Mouse (Mus musculus) hematopoietic stem cell, adult 5-6 weeks (primary cell): ENCODE results near the gene Wwox. TPM values are rescaled to one million over a fixed set of nuclear protein-coding genes. Genes with fewer than 3 reads are reported as not detected.

Experiments
- ATAC-seq, 2 experiments: fragments of 125-278 bp in 1 of 2; replicated peaks in 1 of 2; 2 replicates each; pipeline ENCODE4 v1.8.0; 2016 to 2017; ENCODE audit warnings: inconsistent platforms in 2 of 2, mild to moderate bottlenecking in 2 of 2, moderate number of reproducible peaks in 2 of 2, low read depth in 1 of 2, moderate TSS enrichment in 1 of 2; ENCODE audit not compliant: low FRiP score in 2 of 2, poor library complexity in 2 of 2, severe bottlenecking in 2 of 2, insufficient read depth in 1 of 2, low TSS enrichment in 1 of 2
- total RNA-seq: library from RNA; stranded (forward); fragments of 172-1452, 232-1000 nt; gene quantifications from 2 replicates; pipeline ENCODE4 v1.2.3, GENCODE M21; 2017

The Wwox gene
- total RNA-seq, 1 experiment from 2014 or later = 15.0 TPM

DNA sequence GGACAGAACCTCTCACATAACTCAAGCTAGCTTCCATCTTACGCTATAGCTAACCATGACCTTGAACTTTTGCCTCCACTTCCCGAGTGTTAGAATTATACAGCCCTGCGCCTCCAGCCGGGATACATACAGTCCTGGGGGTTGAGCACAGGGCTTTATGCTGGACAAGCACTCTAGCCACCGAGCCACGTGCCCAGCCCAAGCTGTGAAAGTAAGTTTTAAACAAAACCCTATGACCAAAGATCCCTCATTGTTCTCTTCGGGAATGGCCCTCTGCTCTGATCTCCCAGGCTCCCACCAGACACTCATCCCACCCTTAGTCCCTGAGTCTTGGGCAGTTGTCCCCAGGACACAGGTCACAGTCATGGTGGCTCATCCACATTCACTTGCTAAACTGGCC lies 625.9 kb downstream of the Wwox start:
- ATAC-seq = no peak

DNA sequence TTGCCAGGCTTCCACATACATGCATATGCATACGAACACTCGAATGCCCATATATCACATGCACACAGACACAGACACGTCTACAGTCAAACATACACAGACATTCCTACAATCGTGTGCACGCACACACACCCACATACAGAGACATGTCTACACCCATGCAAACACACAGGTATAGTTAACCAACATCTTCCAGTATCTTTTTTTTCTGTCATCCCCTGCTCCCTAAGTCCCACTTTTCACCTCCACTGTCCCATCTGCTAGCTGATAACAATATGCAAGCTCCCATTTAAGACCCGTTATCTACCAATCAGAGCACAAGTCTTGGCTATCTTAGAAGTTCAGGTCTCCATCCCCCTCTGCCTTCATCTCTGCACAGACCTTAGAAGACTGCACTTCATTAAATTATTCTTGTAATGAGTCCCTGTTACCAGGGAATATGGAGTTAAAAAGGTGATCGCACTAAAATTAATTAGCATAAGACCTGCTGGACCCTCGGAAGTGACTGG lies 627.1 kb downstream of the Wwox start:
- no peak for ATAC-seq

DNA sequence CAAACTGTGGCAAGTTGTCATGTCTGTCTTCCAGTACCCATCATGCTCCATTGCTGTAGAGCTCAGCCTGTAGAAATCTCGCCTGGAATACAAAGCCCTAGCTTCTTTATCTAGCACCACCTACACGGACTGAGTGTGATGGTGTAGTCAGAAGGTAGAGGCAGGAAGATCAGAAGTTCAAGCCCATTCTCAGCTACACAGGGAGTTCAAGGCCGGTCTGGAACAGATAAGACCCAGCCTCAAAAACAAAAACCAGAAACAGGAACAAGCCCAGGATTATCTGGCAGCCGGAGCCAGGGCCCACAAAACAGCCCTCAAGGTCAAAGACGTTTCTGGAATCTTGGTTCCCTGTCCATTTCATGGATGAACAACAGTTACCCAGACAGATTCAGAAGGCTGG lies 629.3 kb downstream of the Wwox start:
- no peak for ATAC-seq

DNA sequence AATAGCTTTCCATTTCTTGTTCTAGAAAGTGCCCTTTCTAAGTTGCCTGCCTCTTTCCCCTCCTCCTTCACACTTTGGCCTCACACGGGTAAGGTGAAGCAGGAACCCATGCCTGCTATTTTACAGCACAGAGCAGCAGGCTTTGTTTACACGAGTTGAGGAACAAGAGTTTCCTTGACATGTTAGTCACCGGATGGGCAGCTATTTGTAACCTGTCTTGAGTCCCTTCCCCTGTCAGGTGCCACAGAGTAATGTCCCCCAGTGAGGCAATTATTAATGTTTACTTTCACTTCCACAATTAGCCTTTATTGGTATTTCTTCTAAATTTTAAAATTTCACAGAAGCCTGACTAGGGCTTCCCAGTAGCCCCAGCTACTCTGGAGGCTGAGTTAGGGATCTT lies 630.8 kb downstream of the Wwox start:
- peak; percentile 37 to 39 for ATAC-seq

GRCm38 (mm10) chr8:115071231-115071630 lies 631.8 kb downstream of the Wwox start:
- no peak for ATAC-seq

- no peak for ATAC-seq
Measured at GRCm38 (mm10) chr8:115078296-115078695, 638.8 kb downstream of the Wwox start.

- ATAC-seq = no peak
Measured at GRCm38 (mm10) chr8:115081302-115082207, 642.1 kb downstream of the Wwox start.

DNA sequence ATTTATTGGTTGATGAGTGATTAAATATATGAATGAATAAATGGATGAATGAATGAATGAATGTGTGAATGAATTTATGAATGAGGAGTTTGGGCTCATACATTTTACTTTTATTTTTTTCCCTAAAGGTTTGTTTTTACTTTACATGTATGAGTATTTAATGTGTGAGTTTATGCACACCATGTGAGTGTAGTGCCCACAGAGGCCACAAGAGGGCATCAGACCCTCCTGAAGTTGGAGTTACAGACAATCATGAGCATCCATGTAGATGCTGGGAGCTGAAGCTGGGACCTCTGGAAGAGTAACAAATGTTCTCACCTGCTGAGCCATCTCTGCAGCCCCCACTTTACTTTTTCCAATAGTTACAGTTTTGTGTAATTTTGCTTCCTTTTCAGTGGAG lies 648.7 kb downstream of the Wwox start:
- ATAC-seq = no peak

- no peak for ATAC-seq
Measured at GRCm38 (mm10) chr8:115089744-115090143, 650.3 kb downstream of the Wwox start.

- ATAC-seq = no peak
Measured at GRCm38 (mm10) chr8:115090202-115090601, 650.7 kb downstream of the Wwox start.

- ATAC-seq = peak in 1 of 2 experiments; percentile 39; a peak in 2 of 4 replicates
Measured at GRCm38 (mm10) chr8:115095548-115095947, 656.1 kb downstream of the Wwox start.

DNA sequence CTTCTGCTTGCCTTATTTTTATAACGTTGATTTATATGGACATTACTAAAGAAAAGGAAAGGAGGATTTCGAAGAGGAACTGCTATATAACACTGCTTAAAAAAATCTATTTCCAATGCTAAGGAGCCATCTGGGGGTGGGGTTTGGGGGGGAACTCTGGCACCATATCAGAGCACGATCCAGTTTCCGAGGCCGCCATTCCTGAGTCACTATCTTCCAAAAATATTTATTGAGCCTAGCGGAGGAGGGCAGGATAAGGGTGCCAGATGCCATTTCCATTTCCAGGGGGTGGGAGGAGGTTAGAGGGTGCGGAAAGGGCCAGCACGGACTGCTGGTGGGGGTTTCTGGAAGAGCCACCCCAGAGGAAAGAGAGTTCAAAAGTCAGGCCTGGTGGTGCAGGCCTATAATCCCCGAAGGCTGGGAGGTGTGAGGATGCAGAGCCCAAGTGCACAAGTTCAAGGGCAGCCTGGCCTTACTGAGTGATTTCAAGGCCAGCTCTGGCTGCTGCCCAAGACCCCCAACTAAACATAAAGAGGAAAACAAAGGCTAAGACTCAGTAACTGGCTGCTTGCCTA lies 658.6 kb downstream of the Wwox start:
- no peak for ATAC-seq

- no peak for ATAC-seq
Measured at GRCm38 (mm10) chr8:115109309-115109708, 669.9 kb downstream of the Wwox start.

DNA sequence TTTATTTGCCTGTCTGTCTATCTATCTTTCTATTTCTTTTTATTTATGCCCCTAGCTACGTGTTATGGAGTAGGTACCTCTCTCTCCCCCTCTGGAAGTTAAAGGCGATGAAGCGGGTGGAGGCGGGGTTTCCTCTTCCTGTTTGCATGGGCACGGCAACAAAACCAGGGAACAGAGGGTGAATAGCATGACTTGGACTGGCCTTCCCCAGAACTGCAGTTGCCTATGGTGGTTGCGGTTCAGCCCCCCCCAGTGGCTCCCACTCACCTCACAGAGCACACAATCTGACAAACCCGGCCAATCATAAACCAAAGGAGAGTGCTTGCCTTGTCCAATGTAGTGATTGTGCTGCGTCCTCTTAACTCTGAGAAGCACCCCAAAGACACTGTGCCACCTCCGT lies 671.0 kb downstream of the Wwox start:
- ATAC-seq = peak; percentile 89 to 90

GRCm38 (mm10) chr8:115112062-115112461 lies 672.6 kb downstream of the Wwox start:
- ATAC-seq = no peak

- no peak for ATAC-seq
Measured at GRCm38 (mm10) chr8:115114498-115114897, 675.0 kb downstream of the Wwox start.

GRCm38 (mm10) chr8:115126081-115126480 lies 686.6 kb downstream of the Wwox start:
- ATAC-seq = no peak

GRCm38 (mm10) chr8:115126674-115127073 lies 687.2 kb downstream of the Wwox start:
- no peak for ATAC-seq
